Comparison of ENCODE assay signal across 15 mouse cellular contexts in genomic region chr2:11475316-11475715, GRCm38 (mm10).
"Had no signal": no experiment of that assay in that cellular context is flagged by ENCODE, and none has a peak within 500 bp of the region (broad histone marks: within the 10 kb centered on the region; RNA-seq: fewer than 3 reads in every experiment).

No protein-coding gene starts in this region.

- ATAC-seq: midbrain, embryonic 13.5 days; midbrain, embryonic 15.5 days had no signal

- H3K4me1 ChIP-seq: lung, embryonic 15.5 days; midbrain, embryonic 13.5 days; midbrain, embryonic 15.5 days; neural tube, embryonic 12.5 days had no signal

- H3K9me3 ChIP-seq: lung, embryonic 15.5 days; megakaryocyte, embryonic 14.5 days; midbrain, embryonic 13.5 days; midbrain, embryonic 15.5 days; neural tube, embryonic 12.5 days had no signal

- H3K27ac ChIP-seq: lung, embryonic 15.5 days; macrophage; midbrain, embryonic 13.5 days; midbrain, embryonic 15.5 days; neural tube, embryonic 12.5 days had no signal

- H3K4me2 ChIP-seq: lung, embryonic 15.5 days; midbrain, embryonic 11.5 days; midbrain, embryonic 13.5 days; midbrain, embryonic 15.5 days; neural tube, embryonic 12.5 days had no signal

- H3K4me3 ChIP-seq: lung, embryonic 15.5 days; megakaryocyte, embryonic 14.5 days; midbrain, embryonic 13.5 days; midbrain, embryonic 15.5 days; neural tube, embryonic 12.5 days had no signal

- DNase-seq: lung, adult 2 months; lung, postnatal 14 days; lung, postnatal 36 days; right cerebral cortex, postnatal 14 days; spleen, adult 18-20 months; thymus, adult 18-20 months; thymus, postnatal 14 days; thymus, postnatal 36 days had no signal

- H3K27me3 ChIP-seq: lung, embryonic 15.5 days; megakaryocyte, embryonic 14.5 days; midbrain, embryonic 13.5 days; midbrain, embryonic 15.5 days; neural tube, embryonic 12.5 days had no signal

- H3K9ac ChIP-seq: lung, embryonic 15.5 days; midbrain, embryonic 13.5 days; midbrain, embryonic 15.5 days; neural tube, embryonic 12.5 days had no signal
